Mouse (Mus musculus) frontal cortex, adult 2 months (tissue): ENCODE results near the gene P4hb. TPM values are rescaled to one million over a fixed set of nuclear protein-coding genes. Genes with fewer than 3 reads are reported as not detected.

Experiments
- DNase-seq, 2 experiments: peaks; one replicate each; pipeline ENCODE4 v3.0.0; 2022; ENCODE audit warnings: low spot score in 1 of 2; ENCODE audit errors: extremely low spot score in 1 of 2
- polyA plus RNA-seq: library from polyadenylated mRNA; depleted of rRNA; stranded (reverse); fragments of >200 nt; gene quantifications from 2 replicates; pipeline ENCODE4 v1.2.3, GENCODE M21; 2012

Gene P4hb
- polyA plus RNA-seq, 1 experiment: 103 TPM

GRCm38 (mm10) chr11:120542376-120542775, 30.7 kb downstream of the P4hb start:
- no peak for DNase-seq

- no peak for DNase-seq
These were observed 31.1 kb downstream of the P4hb start for GRCm38 (mm10) chr11:120541907-120542306.

- DNase-seq: no peak
These were observed 33.6 kb downstream of the P4hb start for GRCm38 (mm10) chr11:120539285-120540014.

- DNase-seq: no peak
These were observed 34.1 kb downstream of the P4hb start for GRCm38 (mm10) chr11:120538955-120539284.

GRCm38 (mm10) chr11:120538485-120538884, 34.6 kb downstream of the P4hb start:
- DNase-seq: no peak

- DNase-seq: no peak
These were observed 37.2 kb downstream of the P4hb start for GRCm38 (mm10) chr11:120535804-120536203.

GRCm38 (mm10) chr11:120535145-120535544, 37.9 kb downstream of the P4hb start:
- DNase-seq: no peak

GRCm38 (mm10) chr11:120534093-120534492, 39.0 kb downstream of the P4hb start:
- DNase-seq: no peak

GRCm38 (mm10) chr11:120531646-120532045, 41.4 kb downstream of the P4hb start:
- no peak for DNase-seq

GRCm38 (mm10) chr11:120530085-120530964, 42.7 kb downstream of the P4hb start, which contains the start of gene Gcgr:
Gene Gcgr, plus strand, starts transcription at chr11:120530699.
- no peak for DNase-seq

- DNase-seq: no peak
These were observed 44.1 kb downstream of the P4hb start for GRCm38 (mm10) chr11:120528903-120529302.

GRCm38 (mm10) chr11:120527690-120528354, 45.2 kb downstream of the P4hb start:
- no peak for DNase-seq

- DNase-seq: no peak
These were observed 47.1 kb downstream of the P4hb start for GRCm38 (mm10) chr11:120525959-120526358.

GRCm38 (mm10) chr11:120522581-120522980, 50.5 kb downstream of the P4hb start:
- DNase-seq: no peak

- no peak for DNase-seq
These were observed 52.0 kb downstream of the P4hb start for GRCm38 (mm10) chr11:120520967-120521540.

- DNase-seq: no peak
These were observed 52.6 kb downstream of the P4hb start for GRCm38 (mm10) chr11:120520498-120520897.

- DNase-seq: no peak
These were observed 53.3 kb downstream of the P4hb start for GRCm38 (mm10) chr11:120519738-120520137.

- no peak for DNase-seq
These were observed 54.5 kb downstream of the P4hb start for GRCm38 (mm10) chr11:120518558-120518957.

GRCm38 (mm10) chr11:120518027-120518426, 55.0 kb downstream of the P4hb start:
- peak; percentile 85 to 91 for DNase-seq

- DNase-seq: no peak
These were observed 55.9 kb downstream of the P4hb start for GRCm38 (mm10) chr11:120517147-120517546.

- DNase-seq: peak; percentile 36 to 94
These were observed 57.4 kb downstream of the P4hb start for GRCm38 (mm10) chr11:120515611-120516010.
